In the genomic region with DNA sequence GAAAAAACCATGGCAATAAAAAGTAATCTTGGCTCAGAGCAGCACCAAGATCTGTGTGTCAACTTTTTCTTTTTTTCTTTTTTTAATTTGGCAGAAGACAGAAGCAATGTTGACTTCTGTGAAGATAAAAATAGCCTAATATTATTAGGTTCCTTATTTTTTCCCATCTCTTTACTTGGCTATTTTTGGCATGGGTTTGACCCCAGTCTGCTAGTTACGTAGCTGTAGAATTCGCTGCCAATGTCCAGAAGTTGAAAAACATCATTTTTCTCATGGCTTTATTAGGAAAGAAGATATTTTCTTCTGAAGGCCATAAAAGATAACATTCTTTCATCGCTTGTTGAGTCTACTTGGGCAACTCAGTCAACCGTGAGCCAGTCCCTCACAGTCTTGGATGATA, we compare ENCODE assay signal across 27 mouse cellular contexts.
DNase-seq lines count a peak whose midpoint lies in the region; ATAC-seq and TF ChIP-seq lines count a peak whose summit lies in the region.
"Had no signal": no experiment of that assay in that cellular context is flagged by ENCODE, and none has a peak within 500 bp of the region (broad histone marks: within the 10 kb centered on the region; RNA-seq: fewer than 3 reads in every experiment).

No protein-coding gene starts in this region.

- intact Hi-C loops in heart, adult 2 months (cut with DNase I), result no loop called here
- intact Hi-C loops in left cerebral cortex, postnatal 25 days (cut with DNase I), result no loop called here

- no peak overlapping the region for H3K9ac ChIP-seq in heart, adult 2 months (ENCODE audit: low read depth, low read length)
- H3K9ac ChIP-seq in lung, embryonic 16.5 days (ENCODE audit: low read length), result no peak overlapping the region
- H3K9ac ChIP-seq: embryonic facial prominence, embryonic 12.5 days; embryonic facial prominence, embryonic 15.5 days; forebrain, postnatal 0 days; heart, embryonic 13.5 days; hindbrain, embryonic 12.5 days; hindbrain, embryonic 15.5 days had no signal

- ATAC-seq in lung, embryonic 16.5 days (ENCODE audit: low read depth), result peak; percentile 59; the same call in 1 of the 2 replicates
- ATAC-seq: forebrain, embryonic 14.5 days; forebrain, postnatal 0 days; Patski had no signal

- no peak for TF ChIP-seq EP300 in heart, adult 2 months (IDR thresholded peaks at IDR 0.05; ENCODE audit: insufficient read depth, low read depth, low read length)

- 59% methylated on average over 4 of the region's 4 CpGs for WGBS in heart, adult 2 months
- WGBS in lung, embryonic 16.5 days, result 43% methylated on average over 4 of the region's 4 CpGs

- H3K4me3 ChIP-seq in heart, adult 2 months, result no peak overlapping the region
- no peak overlapping the region for H3K4me3 ChIP-seq in lung, embryonic 16.5 days (ENCODE audit: low read length)
- H3K4me3 ChIP-seq: embryonic facial prominence, embryonic 12.5 days; embryonic facial prominence, embryonic 15.5 days; heart, embryonic 10.5 days; heart, embryonic 13.5 days; hindbrain, embryonic 12.5 days; hindbrain, embryonic 15.5 days had no signal

- H3K9me3 ChIP-seq in lung, embryonic 16.5 days (ENCODE audit: control insufficient read depth, low read length), result no peaks in the 10 kb centered on the region
- H3K9me3 ChIP-seq: embryonic facial prominence, embryonic 12.5 days; embryonic facial prominence, embryonic 15.5 days; heart, embryonic 10.5 days; heart, embryonic 13.5 days; hindbrain, embryonic 12.5 days; hindbrain, embryonic 15.5 days had no signal

- TF ChIP-seq POLR2A in heart, adult 2 months (IDR thresholded peaks at IDR 0.05; ENCODE audit: insufficient read depth, low read depth, low read length), result no peak

- no peak overlapping the region for H3K27ac ChIP-seq in heart, adult 2 months
- no peak overlapping the region for H3K27ac ChIP-seq in lung, embryonic 16.5 days (ENCODE audit: low read length)
- H3K27ac ChIP-seq: embryonic facial prominence, embryonic 12.5 days; embryonic facial prominence, embryonic 15.5 days; heart, embryonic 10.5 days; heart, embryonic 13.5 days; hindbrain, embryonic 12.5 days; hindbrain, embryonic 15.5 days had no signal

- no peaks in the 10 kb centered on the region for H3K27me3 ChIP-seq in heart, adult 2 months (ENCODE audit: control insufficient read depth, insufficient read depth, low read length)
- H3K27me3 ChIP-seq in lung, embryonic 16.5 days (ENCODE audit: control insufficient read depth, insufficient read depth, low read depth, low read length), result no peaks in the 10 kb centered on the region
- H3K27me3 ChIP-seq: CH12.LX; embryonic facial prominence, embryonic 12.5 days; embryonic facial prominence, embryonic 15.5 days; heart, embryonic 13.5 days; hindbrain, embryonic 12.5 days; hindbrain, embryonic 15.5 days had no signal

- no peak for TF ChIP-seq CTCF in heart, adult 2 months (IDR thresholded peaks at IDR 0.05)

- peak; percentile 11 for DNase-seq in heart, adult 8-10 months (ENCODE audit: low spot score)
- no peak for DNase-seq in heart, adult 2 months
- no peak for DNase-seq in lung, adult 18-20 months
- DNase-seq in lung, postnatal 25 days (ENCODE audit: low spot score), result peak; percentile 4
- peak; percentile 4 for DNase-seq in skeletal muscle tissue, adult 2 months (ENCODE audit: low read depth, low spot score)
- DNase-seq in left cerebral cortex, postnatal 25 days (ENCODE audit: low spot score in 2 of 2), result no peak
- DNase-seq: adrenal gland, postnatal 10 days; adrenal gland, postnatal 36 days; B cell, adult 2 months; cerebellum, adult 18-20 months; cerebellum, adult 9-10 months; cerebellum, postnatal 25 days; forebrain, postnatal 0 days; gastrocnemius, postnatal 10 days; gastrocnemius, postnatal 36 days; heart, postnatal 14 days had no signal

- H3K79me2 ChIP-seq in heart, adult 2 months (replicated peaks; ENCODE audit: control insufficient read depth, insufficient read depth, low read length), result no peaks in the 10 kb centered on the region

- no peak overlapping the region for H3K4me2 ChIP-seq in lung, embryonic 16.5 days (ENCODE audit: low read depth, low read length)
- H3K4me2 ChIP-seq: embryonic facial prominence, embryonic 12.5 days; embryonic facial prominence, embryonic 15.5 days; heart, embryonic 13.5 days; hindbrain, embryonic 12.5 days; hindbrain, embryonic 15.5 days had no signal

- H3K36me3 ChIP-seq in heart, adult 2 months (ENCODE audit: control insufficient read depth, insufficient read depth, low read length), result no peaks in the 10 kb centered on the region
- no peaks in the 10 kb centered on the region for H3K36me3 ChIP-seq in lung, embryonic 16.5 days (ENCODE audit: control insufficient read depth, insufficient read depth, low read length)
- H3K36me3 ChIP-seq: embryonic facial prominence, embryonic 12.5 days; embryonic facial prominence, embryonic 15.5 days; G1E; heart, embryonic 10.5 days; heart, embryonic 13.5 days; hindbrain, embryonic 12.5 days; hindbrain, embryonic 15.5 days had no signal

- no peaks in the 10 kb centered on the region for H3K4me1 ChIP-seq in heart, adult 2 months (ENCODE audit: control insufficient read depth, insufficient read depth, low read length)
- no peaks in the 10 kb centered on the region; the same call in 1 of the 2 replicates for H3K4me1 ChIP-seq in lung, embryonic 16.5 days (replicated peaks; ENCODE audit: control insufficient read depth, insufficient read depth, low read length)
- H3K4me1 ChIP-seq: embryonic facial prominence, embryonic 12.5 days; embryonic facial prominence, embryonic 15.5 days; heart, embryonic 10.5 days; heart, embryonic 13.5 days; hindbrain, embryonic 12.5 days; hindbrain, embryonic 15.5 days had no signal

Comparison
In these comparisons a context has a peak if more than half of its experiments do, and no peak if none do; other contexts are left out.
1. DNase-seq: peak in heart, adult 8-10 months (single experiment), lung, postnatal 25 days (single experiment) and skeletal muscle tissue, adult 2 months (single experiment); none in heart, adult 2 months (0 of 2), lung, adult 18-20 months (0 of 2) and left cerebral cortex, postnatal 25 days (0 of 2).